Mouse (Mus musculus): ENCODE measurements at regions not wholly inside any gene's neighbourhood (a gene's known extent, or its start where the extent isn't known, plus 50 kb on each side); places are given as distances from the start of the nearest gene placed in this dataset.

DNA sequence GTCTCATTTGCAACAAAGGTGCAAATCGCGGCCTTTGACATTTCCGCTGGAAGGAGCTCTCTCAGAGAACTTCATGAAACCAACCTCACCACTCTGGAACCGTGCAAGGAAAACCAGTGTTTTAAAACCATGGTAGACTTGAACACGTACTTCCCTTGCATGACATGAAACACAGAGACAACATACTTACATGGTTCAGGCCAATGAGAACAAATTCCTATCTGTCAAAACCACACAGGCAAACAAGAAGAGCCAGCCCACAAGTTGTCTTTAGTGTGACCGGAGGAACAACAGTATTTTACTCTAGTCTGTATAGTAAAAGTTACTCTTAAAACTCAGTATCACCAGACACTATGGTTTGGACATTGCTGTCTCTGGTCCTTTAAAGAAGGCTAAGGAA is 106.3 kb downstream of the Btg1 start:
- no peak for DNase-seq (ENCODE audit: extremely low spot score, low spot score)

DNA sequence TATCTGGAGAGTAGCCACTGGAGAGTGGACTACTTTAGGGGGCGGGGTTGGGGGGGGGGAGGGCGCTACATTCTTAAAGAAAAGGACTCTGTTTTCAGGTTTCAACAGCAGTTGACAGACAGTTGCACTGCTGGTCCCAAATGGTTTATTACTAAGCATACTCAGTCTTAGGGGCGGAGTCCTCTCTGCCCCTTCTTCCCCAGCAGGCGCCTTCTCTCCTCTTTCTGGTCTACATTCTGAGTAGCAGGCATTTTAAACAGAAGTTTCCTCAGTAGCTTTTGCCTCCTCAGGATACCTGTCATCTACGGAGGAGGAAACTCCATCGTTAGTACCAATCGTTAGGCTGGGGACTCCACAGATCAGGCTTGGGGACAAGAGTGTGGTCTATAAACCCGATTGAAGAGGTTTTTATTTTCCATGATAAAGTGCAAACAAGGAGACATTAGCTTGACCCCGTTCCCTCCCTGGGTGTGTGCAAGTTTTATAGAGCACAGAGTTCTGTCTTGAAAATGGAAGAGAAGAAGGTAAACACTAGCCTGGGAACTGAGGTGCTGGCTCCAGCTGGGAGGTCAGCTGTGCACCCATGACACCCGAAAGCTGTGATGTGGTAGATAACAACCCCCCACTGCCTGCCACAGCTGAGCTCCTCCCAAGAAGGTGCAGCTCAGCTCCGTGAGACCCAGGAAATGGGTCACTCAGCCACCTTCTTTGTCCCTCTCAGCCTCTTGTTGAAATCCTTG is 107.8 kb downstream of the Btg1 start:
- DNase-seq (ENCODE audit: extremely low spot score, low spot score): no peak

- DNase-seq (ENCODE audit: extremely low spot score, low spot score): no peak
These were observed 110.3 kb downstream of the Btg1 start for GRCm38 (mm10) chr10:96726801-96727780.

GRCm38 (mm10) chr10:96733581-96733980 is 116.8 kb downstream of the Btg1 start:
- no peak for DNase-seq (ENCODE audit: extremely low spot score, low spot score)

- no peak for DNase-seq (ENCODE audit: extremely low spot score, low spot score)
These were observed 118.3 kb downstream of the Btg1 start for GRCm38 (mm10) chr10:96735146-96735545.

- DNase-seq (ENCODE audit: extremely low spot score, low spot score): no peak
These were observed 119.3 kb downstream of the Btg1 start for GRCm38 (mm10) chr10:96735885-96736628.

- no peak for DNase-seq (ENCODE audit: extremely low spot score, low spot score)
These were observed 121.2 kb downstream of the Btg1 start for GRCm38 (mm10) chr10:96737972-96738371.

DNA sequence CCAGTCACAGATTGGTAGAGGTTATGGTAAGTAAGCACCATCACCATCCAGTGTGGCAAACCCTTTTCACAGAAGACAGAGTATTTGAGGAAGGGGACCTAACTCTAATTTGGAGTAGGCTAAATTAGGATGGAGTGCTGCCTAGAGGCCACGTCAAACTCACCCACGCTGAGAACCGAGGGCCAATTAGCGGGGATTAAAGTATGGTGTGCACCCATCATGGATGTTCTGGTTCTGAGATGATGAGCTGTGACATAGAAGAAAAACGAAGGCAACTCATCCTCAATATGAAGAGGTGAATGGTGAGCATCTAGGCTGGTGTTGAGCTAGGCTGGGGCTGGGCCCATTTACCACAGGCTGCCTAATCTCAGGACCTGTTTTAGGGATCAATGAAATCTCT is 121.8 kb downstream of the Btg1 start:
- DNase-seq (ENCODE audit: extremely low spot score, low spot score): no peak

DNA sequence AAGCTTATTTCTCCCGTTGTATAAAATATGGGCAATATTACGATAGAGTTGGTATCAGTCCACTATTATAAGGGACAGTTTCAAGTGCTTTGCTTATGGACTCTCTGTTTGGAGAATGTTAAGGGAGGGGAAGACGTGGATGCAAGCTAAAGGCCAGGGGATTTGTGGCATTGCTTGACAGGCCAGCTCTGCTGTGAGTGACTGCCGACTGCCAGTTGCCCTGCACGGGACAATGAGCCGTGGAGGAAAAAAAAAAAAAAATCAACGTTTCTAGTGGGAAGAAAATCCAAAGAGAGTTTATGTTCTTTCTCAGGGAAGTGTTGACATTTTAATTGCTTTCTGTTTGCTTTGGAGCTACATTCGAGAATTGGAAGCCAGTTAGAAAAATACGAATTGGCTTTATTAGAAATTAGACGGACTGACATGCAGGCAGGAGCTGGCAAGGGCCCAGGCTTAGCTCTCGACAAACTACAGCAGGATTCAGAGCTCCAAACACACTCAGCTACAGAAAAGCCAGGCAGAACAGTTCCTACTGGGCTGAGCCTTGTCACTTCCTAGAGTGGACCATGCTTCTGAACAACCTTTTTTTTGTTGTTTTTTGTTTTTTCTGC is 127.5 kb downstream of the Btg1 start:
- DNase-seq (ENCODE audit: extremely low spot score, low spot score): no peak

GRCm38 (mm10) chr10:96747015-96747663 is 130.3 kb downstream of the Btg1 start:
- DNase-seq (ENCODE audit: extremely low spot score, low spot score): no peak

GRCm38 (mm10) chr10:96750861-96751260 is 134.1 kb downstream of the Btg1 start:
- DNase-seq (ENCODE audit: extremely low spot score, low spot score): no peak

DNA sequence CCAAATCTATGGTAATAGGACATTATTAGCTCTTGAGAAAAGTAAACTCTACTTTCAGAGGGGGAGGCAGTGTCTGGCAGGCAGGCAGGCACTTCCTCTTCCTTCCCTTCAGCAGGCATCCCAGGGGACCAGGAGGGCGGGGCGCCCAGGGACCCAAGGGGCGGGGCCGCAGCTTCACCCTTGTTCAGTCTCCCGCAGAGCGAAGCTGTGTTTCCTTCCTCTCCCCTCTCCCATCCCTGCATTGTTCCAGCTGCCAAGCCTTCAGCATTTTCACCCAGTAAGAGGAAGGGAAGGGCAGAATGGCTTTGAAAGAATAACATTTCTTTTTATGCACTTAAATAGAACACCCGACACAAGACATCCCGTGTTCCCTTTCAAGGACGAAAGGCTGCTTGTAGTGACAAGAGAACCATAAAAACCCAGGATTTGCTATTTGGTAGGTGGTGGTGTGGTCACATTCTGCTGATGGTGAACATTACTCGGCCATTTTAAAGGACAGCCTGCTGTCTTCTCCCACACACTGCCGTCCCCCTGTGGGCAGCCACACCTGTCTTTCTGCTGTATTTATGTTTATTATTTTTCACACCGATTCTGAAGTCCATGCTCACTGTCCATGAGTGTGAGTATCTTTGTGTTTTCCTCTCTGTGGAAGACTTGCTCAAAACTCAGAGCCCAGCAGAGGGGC is 134.9 kb downstream of the Btg1 start:
- DNase-seq (ENCODE audit: extremely low spot score, low spot score): peak; percentile 60

DNA sequence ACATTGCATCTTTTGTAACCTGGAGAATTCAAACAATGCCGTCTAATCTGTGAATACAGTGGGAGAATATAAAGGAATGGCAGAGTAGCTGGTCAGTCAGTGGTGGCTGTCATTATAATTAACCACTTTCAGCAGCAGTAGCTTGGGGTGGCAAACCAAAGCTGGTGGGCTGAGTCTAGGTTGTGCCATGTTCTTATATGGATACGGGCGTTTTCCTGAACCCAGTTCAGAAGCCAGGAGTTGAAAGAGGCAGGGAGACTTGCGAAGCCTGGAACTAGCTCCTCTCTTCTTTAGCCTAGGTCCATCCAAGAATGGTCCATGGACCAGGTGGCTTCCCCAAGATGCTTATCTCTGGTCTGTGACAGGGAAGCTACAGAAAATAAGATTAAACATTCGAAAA is 135.7 kb downstream of the Btg1 start:
- DNase-seq (ENCODE audit: extremely low spot score, low spot score): no peak

DNA sequence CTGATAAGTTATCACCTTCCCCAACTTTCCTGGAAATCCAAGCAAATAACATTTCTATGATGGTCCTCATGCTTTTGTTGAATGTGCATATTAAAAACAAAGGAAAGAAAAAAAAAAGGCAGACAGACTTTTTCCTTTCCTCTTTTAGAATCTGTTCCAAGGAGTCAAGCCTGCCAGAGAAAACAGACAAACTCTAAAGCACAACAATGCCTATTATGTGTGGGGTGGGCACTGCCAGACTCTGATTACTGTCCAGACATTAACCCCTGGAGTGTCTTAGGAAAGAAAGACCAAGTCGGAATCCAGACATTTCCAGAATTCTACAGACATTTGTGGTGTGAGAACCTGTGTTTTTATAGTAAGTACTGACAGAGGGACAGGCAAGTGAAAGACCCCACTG is 136.7 kb downstream of the Btg1 start:
- DNase-seq (ENCODE audit: extremely low spot score, low spot score): no peak

DNA sequence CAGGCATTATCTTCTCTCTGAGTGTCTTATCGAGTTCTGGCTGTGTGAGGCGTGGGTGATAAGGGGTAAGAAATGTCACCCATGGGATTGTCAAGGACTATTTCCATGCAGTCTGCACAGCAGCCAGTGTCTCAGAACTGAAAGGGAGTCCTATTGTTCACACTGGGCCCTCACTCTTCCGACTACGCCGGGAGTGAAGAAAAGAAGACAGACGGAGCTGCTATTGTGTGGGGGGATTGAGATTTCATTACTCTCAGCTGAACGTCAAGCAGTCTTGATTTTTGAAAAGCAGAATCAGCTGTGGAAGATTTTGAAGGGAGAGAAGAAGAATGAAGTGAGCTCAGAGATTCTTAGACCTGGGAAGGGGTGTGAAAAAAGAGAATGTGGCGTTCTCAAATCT is 138.9 kb downstream of the Btg1 start:
- DNase-seq (ENCODE audit: extremely low spot score, low spot score): no peak

DNA sequence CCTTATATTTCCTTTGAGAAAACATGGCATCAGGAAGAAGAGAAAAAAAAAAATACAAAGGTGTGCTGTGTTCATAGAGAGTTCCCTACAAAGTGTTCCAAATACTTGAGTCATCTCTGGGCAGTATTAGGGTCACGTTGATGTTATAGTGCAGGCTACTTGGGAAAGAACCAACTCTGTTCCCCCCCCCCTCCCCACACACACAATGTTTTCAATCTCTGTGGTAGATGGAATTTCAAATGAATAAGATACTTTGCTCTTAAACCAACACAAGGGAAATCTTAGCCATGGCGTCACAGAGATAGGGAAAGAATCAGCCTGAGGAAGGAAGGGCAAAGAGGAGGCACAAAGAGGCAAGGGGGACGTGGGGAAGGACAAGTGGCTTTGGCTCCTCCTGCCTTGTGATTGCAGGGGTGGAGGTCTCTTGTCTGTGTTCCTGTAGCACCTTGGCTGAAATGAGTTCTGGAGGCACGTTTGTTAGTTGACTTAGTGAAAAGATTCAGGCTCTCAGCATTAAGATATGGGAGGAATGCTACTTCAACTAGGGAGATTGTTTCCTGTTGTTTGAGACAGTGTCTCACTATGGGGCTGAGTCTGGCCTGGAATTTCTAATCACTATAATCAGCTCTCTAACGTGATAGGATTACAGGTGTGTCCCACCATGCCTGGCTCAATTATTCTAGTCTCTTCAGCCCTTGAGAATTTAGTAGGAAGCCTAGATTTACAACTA is 139.7 kb downstream of the Btg1 start:
- DNase-seq (ENCODE audit: extremely low spot score, low spot score): no peak

- no peak for DNase-seq (ENCODE audit: extremely low spot score, low spot score)
These were observed 140.5 kb downstream of the Btg1 start for GRCm38 (mm10) chr10:96757311-96757710.

- no peak for DNase-seq (ENCODE audit: extremely low spot score, low spot score)
These were observed 144.8 kb downstream of the Btg1 start for GRCm38 (mm10) chr10:96761601-96762000.

GRCm38 (mm10) chr10:96765626-96766025 is 148.8 kb downstream of the Btg1 start:
- no peak for DNase-seq (ENCODE audit: extremely low spot score, low spot score)

GRCm38 (mm10) chr10:96778220-96778619 is 161.4 kb downstream of the Btg1 start:
- no peak for DNase-seq (ENCODE audit: extremely low spot score, low spot score)
